Mouse (Mus musculus) duodenum, adult 2 months (tissue): ENCODE data around the gene Scgb2b12. TPM values are rescaled to one million over a fixed set of nuclear protein-coding genes. Genes with fewer than 3 reads are reported as not detected.

ENCODE experiments used
- polyA plus RNA-seq: library from polyadenylated mRNA; depleted of rRNA; stranded (reverse); fragments of >200 nt; gene quantifications from 2 replicates; pipeline ENCODE4 v1.2.3, GENCODE M21; 2012; ENCODE audit warnings: low replicate concordance; rRNA removed

Scgb2b12 gene
- polyA plus RNA-seq, result not detected in 2 replicates

DNA sequence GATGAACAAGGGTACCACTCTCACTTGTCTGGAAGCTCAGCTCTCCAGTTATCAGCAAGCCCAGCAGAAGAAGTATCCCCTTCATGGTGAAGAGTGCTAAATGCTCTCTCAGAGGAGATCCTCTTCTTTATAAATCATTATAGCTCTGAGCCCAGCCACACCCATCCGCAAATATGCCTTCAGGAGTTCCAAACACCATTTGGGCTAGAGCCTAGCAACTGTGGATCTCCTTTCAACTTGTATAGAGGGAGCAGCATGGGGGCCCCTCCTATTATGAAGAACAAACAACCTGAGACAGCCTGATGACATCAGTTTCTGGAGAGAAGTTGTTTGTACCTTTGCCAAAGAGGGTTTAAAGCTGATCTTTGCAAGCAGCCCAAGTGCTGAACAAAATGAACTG is at the start of gene Scgb2b12:
Scgb2b12 (minus strand) TSS at position 101 of the 400 bp plus-strand sequence.

DNA sequence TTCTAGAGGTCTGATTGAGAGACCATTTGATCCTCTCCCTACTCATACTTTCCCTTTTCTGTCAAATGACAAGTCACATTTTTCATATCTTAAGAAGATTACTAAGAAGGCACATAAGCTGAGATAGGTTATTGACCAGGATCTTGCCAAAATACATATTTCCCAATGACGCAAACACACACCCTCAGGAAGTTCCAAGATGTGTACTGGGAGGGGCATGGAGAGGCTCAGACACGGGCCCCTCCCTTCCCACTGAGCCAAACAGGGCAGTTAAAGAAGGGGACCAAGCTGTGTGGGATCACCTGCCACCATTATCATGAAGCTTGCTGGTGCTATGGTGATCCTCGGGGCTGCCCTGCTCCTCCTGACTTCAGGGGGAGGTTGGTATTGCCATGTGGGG is 6.8 kb upstream of the Scgb2b12 start, which contains the start of gene Scgb1b12:
Scgb1b12 (plus strand) TSS at position 301 of the 400 bp plus-strand sequence.

Other genes starting within 250 kb of the Scgb2b12 start
- not detected in 2 replicates for gene Scgb1b10, start 226.4 kb downstream of the Scgb2b12 start, polyA plus RNA-seq
- gene Scgb2b11, start 116.1 kb downstream of the Scgb2b12 start, polyA plus RNA-seq, result not detected in 2 replicates
- gene Scgb1b11, start 104.4 kb downstream of the Scgb2b12 start, polyA plus RNA-seq, result not detected in 2 replicates
- not detected in 2 replicates for gene Scgb1b12, start 6.9 kb upstream of the Scgb2b12 start, polyA plus RNA-seq
- gene Scgb1b29, start 114.3 kb upstream of the Scgb2b12 start, polyA plus RNA-seq, result not detected in 2 replicates